Mouse (Mus musculus) lung, adult 2 months (tissue): ENCODE measurements around the gene Olfr1303. TPM values are rescaled to one million over a fixed set of nuclear protein-coding genes. Genes with fewer than 3 reads are reported as not detected.

ENCODE experiments used
- DNase-seq: peaks from one replicate; pipeline ENCODE4 v3.0.0; 2022
- H3K4me1 ChIP-seq: fragments of 200-500 bp; 2 replicates; pipeline ENCODE4 v1.6.1; 2011; ENCODE audit warnings: low read length; ENCODE audit not compliant: control insufficient read depth, insufficient read depth
- H3K4me3 ChIP-seq: fragments of 200-500 bp; replicated peaks from 2 replicates; pipeline ENCODE3; 2011; ENCODE audit warnings: low read depth, mild to moderate bottlenecking, control low read depth, low read length; ENCODE audit errors: extremely low read depth
- CTCF ChIP-seq: fragments of 200-500 bp; IDR thresholded peaks from 2 replicates; pipeline ENCODE4 v1.5.1; 2011; ENCODE audit warnings: mild to moderate bottlenecking, low read length, control low read depth; ENCODE audit not compliant: insufficient read depth
- POLR2A ChIP-seq: fragments of 200-500 bp; IDR thresholded peaks from 2 replicates; pipeline ENCODE4 v1.6.1; 2011; ENCODE audit warnings: low read depth, mild to moderate bottlenecking, control low read depth, low read length, borderline replicate concordance; ENCODE audit errors: extremely low read depth
- WGBS: fragments of 180-500 bp; shearing (Covaris S2); methylation state at CpG from one replicate; pipeline ENCODE4 v1.1.7; 2018; 5-methylcytosine and 5-hydroxymethylcytosine counted together
- polyA plus RNA-seq: library from polyadenylated mRNA; depleted of rRNA; stranded (reverse); fragments of >200 nt; gene quantifications from 2 replicates; pipeline ENCODE4 v1.2.3, GENCODE M21; 2012; rRNA removed

Olfr1303 gene
- not detected in 2 replicates for polyA plus RNA-seq

GRCm38 (mm10) chr2:111820240-111820639, at the start of gene Olfr1303:
Gene Olfr1303, minus strand, starts transcription at chr2:111820340.
- WGBS, result 72% methylated on average over 2 of the region's 2 CpGs
- TF ChIP-seq CTCF (no peak), POLR2A (no peak)

GRCm38 (mm10) chr2:111812936-111813335, 7.2 kb downstream of the Olfr1303 start:
- Histone ChIP-seq H3K4me1 (no peaks in the 10 kb centered on the region), H3K4me3 (no peak overlapping the region)
- no peak for DNase-seq
- TF ChIP-seq CTCF (no peak), POLR2A (no peak)

More at GRCm38 (mm10) chr2:111820240-111820639, at the start of gene Olfr1303:
- no peaks in the 10 kb centered on the region for H3K4me1 ChIP-seq
- no peak for DNase-seq
- no peak within 1 kb of the TSS for H3K4me3 ChIP-seq

- no peak for TF ChIP-seq POLR2A
- no peak for TF ChIP-seq CTCF
- 66% methylated on average over 2 of the region's 2 CpGs for WGBS
- H3K4me1 ChIP-seq, result no peaks in the 10 kb centered on the region
- no peak within 1 kb of the TSS for H3K4me3 ChIP-seq
- DNase-seq, result no peak
These were observed 43.0 kb downstream of the Olfr1303 start, which contains the start of gene Olfr1302 for GRCm38 (mm10) chr2:111777129-111777528. Gene Olfr1302, plus strand, starts transcription at chr2:111777429.

Other genes starting within 250 kb of the Olfr1303 start
- gene Olfr1297, start 193.8 kb downstream of the Olfr1303 start, polyA plus RNA-seq, result not detected in 2 replicates
- gene Olfr1298, start 171.1 kb downstream of the Olfr1303 start, polyA plus RNA-seq, result not detected in 2 replicates
- not detected in 2 replicates for gene Olfr1299, start 158.9 kb downstream of the Olfr1303 start, polyA plus RNA-seq
- gene Olfr1301, start 69.3 kb downstream of the Olfr1303 start, polyA plus RNA-seq, result not detected in 2 replicates
- gene Olfr1302, start 42.9 kb downstream of the Olfr1303 start, polyA plus RNA-seq, result not detected in 2 replicates
- not detected in 2 replicates for gene Olfr1305, start 56.8 kb upstream of the Olfr1303 start, polyA plus RNA-seq
- gene Olfr1306, start 95.9 kb upstream of the Olfr1303 start, polyA plus RNA-seq, result not detected in 2 replicates
- gene Olfr1307, start 129.1 kb upstream of the Olfr1303 start, polyA plus RNA-seq, result not detected in 2 replicates
- gene Olfr1308, start 144.6 kb upstream of the Olfr1303 start, polyA plus RNA-seq, result not detected in 2 replicates
- gene Olfr1309, start 169.9 kb upstream of the Olfr1303 start, polyA plus RNA-seq, result not detected in 2 replicates
- not detected in 2 replicates for gene Olfr1310, start 192.4 kb upstream of the Olfr1303 start, polyA plus RNA-seq
- gene Olfr1311, start 204.1 kb upstream of the Olfr1303 start, polyA plus RNA-seq, result not detected in 2 replicates
- gene Olfr1312, start 229.9 kb upstream of the Olfr1303 start, polyA plus RNA-seq, result not detected in 2 replicates